Mouse (Mus musculus) kidney, postnatal 0 days (tissue): Measurements from ENCODE around the gene Sh2b1. TPM values are rescaled to one million over a fixed set of nuclear protein-coding genes. Genes with fewer than 3 reads are reported as not detected.

ENCODE experiments used
- ATAC-seq: fragments of 200-750 bp; cut with Nextera tagmentation; replicated peaks from 2 replicates; pipeline ENCODE4 v1.8.0; 2017; ENCODE audit warnings: low read depth, moderate number of reproducible peaks, moderate TSS enrichment, moderate library complexity; ENCODE audit not compliant: low FRiP score
- DNase-seq: peaks from one replicate; pipeline ENCODE4 v3.0.0-alpha.2; 2016; ENCODE audit warnings: low spot score
- H3K27ac ChIP-seq: fragments of 300-500 bp; sonication (generic); 2 replicates; pipeline ENCODE4 v1.5.1; 2014; ENCODE audit warnings: mild to moderate bottlenecking
- H3K27me3 ChIP-seq: fragments of 300-500 bp; sonication (generic); 2 replicates; pipeline ENCODE4 v1.6.1; 2014; ENCODE audit warnings: low read length, mixed read lengths; ENCODE audit not compliant: insufficient read depth
- H3K36me3 ChIP-seq: fragments of 300-500 bp; sonication (generic); 2 replicates; pipeline ENCODE4 v1.6.1; 2014; ENCODE audit warnings: low read length, mixed read lengths; ENCODE audit not compliant: insufficient read depth
- H3K4me1 ChIP-seq: fragments of 300-500 bp; sonication (generic); replicated peaks from 2 replicates; pipeline ENCODE4 v1.6.1; 2014; ENCODE audit warnings: antibody characterized with exemption, low read length, mixed read lengths; ENCODE audit not compliant: insufficient read depth
- H3K4me2 ChIP-seq: fragments of 300-500 bp; sonication (generic); 2 replicates; pipeline ENCODE4 v1.6.1; 2014; ENCODE audit warnings: mild to moderate bottlenecking, low read length, moderate library complexity, mixed read lengths
- H3K4me3 ChIP-seq: fragments of 300-500 bp; sonication (generic); replicated peaks from 2 replicates; pipeline ENCODE4 v1.5.1; 2014; ENCODE audit warnings: low read depth, low read length
- H3K9ac ChIP-seq: fragments of 300-500 bp; sonication (generic); 2 replicates; pipeline ENCODE4 v1.6.1; 2014; ENCODE audit warnings: low read depth, low read length
- H3K9me3 ChIP-seq: fragments of 300-500 bp; sonication (generic); replicated peaks from 2 replicates; pipeline ENCODE4 v1.6.1; 2016; ENCODE audit warnings: low read length, inconsistent platforms, mixed read lengths
- CTCF ChIP-seq: IDR thresholded peaks from 2 replicates; pipeline ENCODE4 v1.5.1; 2016; ENCODE audit warnings: antibody characterized with exemption, low read depth, mild to moderate bottlenecking, moderate library complexity
- WGBS: fragments of 180-500 bp; shearing (Covaris S2); extraction: QIAGEN DNeasy Blood & Tissue Kit; methylation state at CpG from one replicate; pipeline ENCODE4 v1.1.7; 2014; 5-methylcytosine and 5-hydroxymethylcytosine counted together
- polyA plus RNA-seq: library from polyadenylated mRNA; unstranded; fragments of >200 nt; fragmentation: Nextera tagmentation; extraction: Ambion mirVana; gene quantifications from 2 replicates; pipeline ENCODE4 v1.2.1, GENCODE M21; 2015

Sh2b1 gene
- polyA plus RNA-seq, 1 experiment from 2014 or later = 44.8 TPM

DNA sequence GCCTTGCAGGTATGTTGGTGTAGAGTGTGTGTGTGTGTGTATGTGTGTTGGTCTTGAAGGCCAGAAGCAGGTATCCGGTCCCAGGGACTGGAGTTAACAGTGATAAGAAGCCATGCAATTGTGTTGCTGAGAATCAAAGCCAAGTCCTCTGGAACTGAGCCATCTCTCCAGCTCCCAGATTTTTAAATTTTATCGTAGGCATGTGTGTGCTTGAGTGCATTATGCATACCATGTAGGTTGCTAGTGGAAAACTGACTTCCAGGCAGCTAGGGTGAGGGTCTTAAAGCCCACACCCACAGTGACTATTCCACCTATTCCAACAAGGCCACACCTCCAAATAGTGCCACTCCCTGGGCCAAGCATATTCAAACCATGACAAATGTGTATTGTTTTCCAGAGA lies 29.7 kb upstream of the Sh2b1 start:
- H3K4me1 ChIP-seq = peaks cover 3% of the 10 kb centered on the region; the same call in 1 of the 2 replicates
- no peaks in the 10 kb centered on the region for H3K27me3 ChIP-seq
- no peak overlapping the region for H3K27ac ChIP-seq
- TF ChIP-seq CTCF = no peak
- no peak overlapping the region for H3K9ac ChIP-seq
- WGBS = 78% methylated on average over 2 of the region's 2 CpGs
- no peaks in the 10 kb centered on the region for H3K9me3 ChIP-seq
- DNase-seq = no peak
- peaks cover 12% of the 10 kb centered on the region for H3K36me3 ChIP-seq
- H3K4me3 ChIP-seq = no peak overlapping the region
- no peak for ATAC-seq
- no peak overlapping the region for H3K4me2 ChIP-seq

GRCm38 (mm10) chr7:126503273-126503878 lies 28.2 kb upstream of the Sh2b1 start, which contains the start of gene Atxn2l:
Gene Atxn2l, minus strand, starts transcription at chr7:126503437.
- peak; percentile 92 for ATAC-seq
- TF ChIP-seq CTCF = peak; percentile 67
- Histone ChIP-seq H3K4me3 (peak within 1 kb of the TSS; percentile 100), H3K27ac (peak within 1 kb of the TSS; percentile 100), H3K4me2 (peak within 1 kb of the TSS; percentile 59), H3K27me3 (no peaks in the 10 kb centered on the region), H3K9ac (peak within 1 kb of the TSS; percentile 100), H3K9me3 (no peaks in the 10 kb centered on the region), H3K36me3 (peaks cover 25% of the 10 kb centered on the region), H3K4me1 (peaks cover 3% of the 10 kb centered on the region; the same call in 1 of the 2 replicates)
- DNase-seq = peak; percentile 99
- WGBS = under 1% methylated on average over 55 of the region's 72 CpGs

- Histone ChIP-seq H3K27ac (peak overlapping the region; percentile 100), H3K27me3 (no peaks in the 10 kb centered on the region), H3K9ac (peak overlapping the region; percentile 100), H3K4me3 (peak overlapping the region; percentile 100), H3K4me2 (peak overlapping the region; percentile 59), H3K9me3 (no peaks in the 10 kb centered on the region), H3K4me1 (peaks cover 3% of the 10 kb centered on the region; the same call in 1 of the 2 replicates), H3K36me3 (peaks cover 31% of the 10 kb centered on the region)
- DNase-seq (no peak), ATAC-seq (no peak)
- no peak for TF ChIP-seq CTCF
- under 1% methylated on average over 40 of the region's 40 CpGs for WGBS
Measured at GRCm38 (mm10) chr7:126502751-126503150, 27.5 kb upstream of the Sh2b1 start.

DNA sequence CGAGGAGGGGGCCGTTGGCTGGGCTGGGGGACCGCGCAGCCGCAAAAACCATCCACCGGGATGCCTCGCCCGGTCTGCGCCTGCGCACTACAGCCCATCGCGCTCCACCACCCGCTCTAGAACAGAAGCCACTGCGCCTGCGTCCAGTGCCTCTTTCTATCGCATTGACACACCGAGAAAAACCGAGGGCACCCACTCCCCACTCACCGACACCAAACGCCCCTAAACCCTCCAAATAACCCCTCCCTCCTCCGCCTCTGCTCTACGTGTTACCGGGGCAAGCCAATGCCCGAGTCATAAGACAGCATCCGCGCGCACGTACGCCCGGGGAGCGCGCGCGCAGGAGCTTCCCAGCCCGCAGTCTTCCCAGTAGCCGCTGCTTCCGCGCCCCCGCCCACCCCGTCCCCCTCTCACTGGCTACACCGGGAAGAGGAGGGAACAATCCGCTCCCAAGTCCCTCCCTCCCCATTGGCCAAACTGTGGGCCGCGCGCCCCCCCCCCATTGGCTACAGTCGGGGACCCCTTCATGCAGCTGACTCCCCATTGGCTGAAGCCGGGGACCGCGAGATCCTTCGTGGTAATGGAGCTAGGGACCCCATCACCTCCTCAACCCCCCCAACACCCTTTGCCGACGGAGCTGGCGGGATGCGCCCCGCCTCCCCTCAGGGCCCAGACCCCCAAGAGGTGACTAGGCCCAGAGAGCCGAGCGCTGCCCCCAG lies 27.0 kb upstream of the Sh2b1 start:
- DNase-seq (peak; percentile 97), ATAC-seq (peak; percentile 90)
- peak overlapping the region; percentile 100 for H3K4me3 ChIP-seq
- H3K4me1 ChIP-seq = peaks cover 3% of the 10 kb centered on the region; the same call in 1 of the 2 replicates
- no peaks in the 10 kb centered on the region for H3K27me3 ChIP-seq
- H3K36me3 ChIP-seq = peaks cover 37% of the 10 kb centered on the region
- no peaks in the 10 kb centered on the region for H3K9me3 ChIP-seq
- under 1% methylated on average over 51 of the region's 57 CpGs for WGBS
- peak overlapping the region; percentile 59 for H3K4me2 ChIP-seq
- H3K9ac ChIP-seq = peak overlapping the region; percentile 100
- TF ChIP-seq CTCF = no peak
- peak overlapping the region; percentile 100 for H3K27ac ChIP-seq

GRCm38 (mm10) chr7:126501684-126502022 lies 26.4 kb upstream of the Sh2b1 start:
- no peaks in the 10 kb centered on the region for H3K9me3 ChIP-seq
- TF ChIP-seq CTCF = no peak
- ATAC-seq (no peak), DNase-seq (no peak)
- peak overlapping the region; percentile 59 for H3K4me2 ChIP-seq
- peak overlapping the region; percentile 65 for H3K9ac ChIP-seq
- H3K4me1 ChIP-seq = peaks cover 3% of the 10 kb centered on the region; the same call in 1 of the 2 replicates
- H3K36me3 ChIP-seq = peaks cover 42% of the 10 kb centered on the region
- 2% methylated on average over 9 of the region's 9 CpGs for WGBS
- peak overlapping the region; percentile 100 for H3K27ac ChIP-seq
- H3K4me3 ChIP-seq = peak overlapping the region; percentile 100
- H3K27me3 ChIP-seq = no peaks in the 10 kb centered on the region

GRCm38 (mm10) chr7:126499416-126499815 lies 24.2 kb upstream of the Sh2b1 start:
- Histone ChIP-seq H3K9ac (no peak overlapping the region), H3K27me3 (no peaks in the 10 kb centered on the region), H3K9me3 (no peaks in the 10 kb centered on the region), H3K4me1 (peaks cover 3% of the 10 kb centered on the region; the same call in 1 of the 2 replicates), H3K4me2 (no peak overlapping the region), H3K27ac (no peak overlapping the region), H3K4me3 (no peak overlapping the region), H3K36me3 (peaks cover 62% of the 10 kb centered on the region)
- no peak for TF ChIP-seq CTCF
- ATAC-seq (no peak), DNase-seq (no peak)
- WGBS = 89% methylated on average over 7 of the region's 7 CpGs
